Mouse (Mus musculus): Measurements from ENCODE around the gene Upk3bl. TPM values are rescaled to one million over a fixed set of nuclear protein-coding genes. Genes with fewer than 3 reads are reported as not detected.
"Not testable (repeated sequence)": the region's sequence is repeated elsewhere in the genome, so short reads cannot be mapped to it uniquely, and the experiment has no call there.

The Upk3bl gene
- polyA plus RNA-seq, 1 experiment from 2014 or later = not detected

DNA sequence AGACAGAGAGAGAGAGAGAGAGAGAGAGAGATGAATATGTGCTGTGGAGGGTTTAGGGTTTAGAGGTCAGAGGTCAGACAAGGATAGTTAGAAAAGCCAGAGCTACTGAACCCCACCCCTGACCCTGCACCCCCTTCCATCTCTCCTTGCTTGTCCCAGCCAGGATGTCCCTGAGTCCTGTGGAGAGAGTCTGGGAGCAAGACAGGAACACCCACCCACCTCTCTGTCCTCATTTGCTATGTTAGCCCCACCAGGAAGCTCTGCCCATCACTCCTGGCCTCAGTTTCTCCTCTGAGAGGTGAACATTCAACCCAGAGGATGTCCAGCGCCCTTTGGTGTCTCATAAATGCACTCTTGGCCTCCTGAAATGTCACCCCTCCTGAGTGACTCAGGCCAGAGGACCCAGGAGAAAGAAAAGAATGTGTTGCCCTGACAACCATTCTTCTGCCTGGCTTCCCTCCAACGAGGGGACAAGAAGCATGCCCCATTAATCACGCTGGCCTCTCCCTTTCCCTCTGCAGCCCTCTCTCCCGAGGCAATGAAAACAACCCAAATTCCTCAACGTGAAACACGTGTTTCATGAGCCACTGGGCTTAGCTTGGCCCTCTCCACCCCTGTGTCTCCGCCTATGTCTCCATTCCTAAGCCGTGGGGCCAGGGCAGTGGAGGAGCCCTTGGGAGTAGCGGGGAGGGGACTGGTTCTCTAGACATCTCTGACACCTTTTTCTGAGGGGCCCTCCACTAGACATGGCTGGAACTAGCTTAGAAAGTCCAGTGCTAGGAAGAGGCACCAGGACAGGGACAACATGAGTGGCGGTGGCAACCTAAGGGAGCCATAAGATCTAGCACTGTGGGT is 2.8 kb upstream of the Upk3bl start:
- Histone ChIP-seq H3K9me3 (ENCODE audit: low read length) (no peaks in the 10 kb centered on the region), H3K4me2 (ENCODE audit: low read depth, low read length) (no peak overlapping the region), H3K4me1 (ENCODE audit: insufficient read depth) (no peaks in the 10 kb centered on the region), H3K9ac (replicated peaks) (no peak overlapping the region), H3K27ac (ENCODE audit: low read depth) (no peak overlapping the region), H3K4me3 (ENCODE audit: low read depth, low read length) (no peak overlapping the region), H3K27me3 (ENCODE audit: insufficient read depth, low read length) (no peaks in the 10 kb centered on the region), H3K36me3 (replicated peaks; ENCODE audit: insufficient read depth, low read length) (no peaks in the 10 kb centered on the region)
- TF ChIP-seq EP300 (IDR thresholded peaks at IDR 0.05; ENCODE audit: low read depth) = no peak
- TF ChIP-seq CTCF (IDR thresholded peaks at IDR 0.05; ENCODE audit: low read depth) = no peak
- 31% methylated on average over 10 of the region's 10 CpGs for WGBS (ENCODE audit: insufficient replicate concordance)
- ATAC-seq (no peak), DNase-seq (no peak)

GRCm38 (mm10) chr5:136052861-136053655 is 1.2 kb upstream of the Upk3bl start:
- no peak for ATAC-seq

GRCm38 (mm10) chr5:136056062-136056461 is 1.8 kb downstream of the Upk3bl start:
- H3K4me3 ChIP-seq (ENCODE audit: low read depth, low read length) = no peak overlapping the region
- no peaks in the 10 kb centered on the region for H3K9me3 ChIP-seq (ENCODE audit: low read length)
- no peak overlapping the region for H3K4me2 ChIP-seq (ENCODE audit: low read depth, low read length)
- DNase-seq (no peak), ATAC-seq (no peak)
- no peaks in the 10 kb centered on the region for H3K36me3 ChIP-seq (replicated peaks; ENCODE audit: insufficient read depth, low read length)
- H3K9ac ChIP-seq (replicated peaks) = no peak overlapping the region
- 0 out of 2 replicates have a peak, but pooled peaks cover 3% of the 10 kb centered on the region for H3K27me3 ChIP-seq (ENCODE audit: insufficient read depth, low read length)
- TF ChIP-seq CTCF (IDR thresholded peaks at IDR 0.05; ENCODE audit: low read depth) (no peak), EP300 (IDR thresholded peaks at IDR 0.05; ENCODE audit: low read depth) (no peak)
- WGBS (ENCODE audit: insufficient replicate concordance) = 46% methylated on average over 4 of the region's 4 CpGs
- no peaks in the 10 kb centered on the region for H3K4me1 ChIP-seq (ENCODE audit: insufficient read depth)
- no peak overlapping the region for H3K27ac ChIP-seq (ENCODE audit: low read depth)

More at GRCm38 (mm10) chr5:136052861-136053655, 1.2 kb upstream of the Upk3bl start:
- no peaks in the 10 kb centered on the region for H3K9me3 ChIP-seq (ENCODE audit: low read length)
- TF ChIP-seq EP300 (IDR thresholded peaks at IDR 0.05; ENCODE audit: low read depth) (no peak), CTCF (IDR thresholded peaks at IDR 0.05; ENCODE audit: low read depth) (no peak)
- H3K9ac ChIP-seq (replicated peaks) = no peak overlapping the region
- H3K4me1 ChIP-seq (ENCODE audit: insufficient read depth) = no peaks in the 10 kb centered on the region
- no peak overlapping the region for H3K4me2 ChIP-seq (ENCODE audit: low read depth, low read length)
- no peaks in the 10 kb centered on the region for H3K36me3 ChIP-seq (replicated peaks; ENCODE audit: insufficient read depth, low read length)
- DNase-seq = no peak
- 64% methylated on average over 8 of the region's 8 CpGs for WGBS (ENCODE audit: insufficient replicate concordance)
- 0 out of 2 replicates have a peak, but pooled peaks cover 3% of the 10 kb centered on the region for H3K27me3 ChIP-seq (ENCODE audit: insufficient read depth, low read length)
- no peak overlapping the region for H3K4me3 ChIP-seq (ENCODE audit: low read depth, low read length)
- no peak overlapping the region for H3K27ac ChIP-seq (ENCODE audit: low read depth)

- H3K4me2 ChIP-seq (ENCODE audit: low read depth, low read length) = no peak overlapping the region
- no peak for ATAC-seq
- WGBS (ENCODE audit: insufficient replicate concordance) = 16% methylated on average over 8 of the region's 8 CpGs
These were observed 2.8 kb downstream of the Upk3bl start for GRCm38 (mm10) chr5:136057085-136057484.

DNA sequence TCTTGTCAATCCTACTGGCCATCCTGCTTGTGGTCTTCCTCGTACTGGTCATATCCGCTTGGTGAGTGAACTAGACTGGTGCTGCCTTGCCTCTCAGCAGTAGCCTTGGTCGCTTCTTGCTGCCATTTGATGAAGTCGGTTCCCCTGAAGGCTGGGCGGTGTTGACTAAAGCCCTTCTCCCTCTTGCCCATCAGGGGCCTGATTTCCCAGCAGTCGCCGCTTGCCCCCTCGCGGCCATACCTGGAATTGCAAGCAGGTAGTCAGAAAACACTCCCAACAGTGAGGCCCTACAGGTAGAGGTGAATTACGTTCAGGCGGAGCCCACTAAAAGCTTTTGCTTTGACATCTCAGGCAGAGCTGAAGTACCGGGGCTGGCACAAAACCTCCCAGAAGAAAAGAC is 7.3 kb downstream of the Upk3bl start:
- 12% methylated on average over 12 of the region's 12 CpGs for WGBS (ENCODE audit: insufficient replicate concordance)
- no peak for ATAC-seq

More at GRCm38 (mm10) chr5:136057085-136057484, 2.8 kb downstream of the Upk3bl start:
- no peak overlapping the region for H3K4me3 ChIP-seq (ENCODE audit: low read depth, low read length)
- TF ChIP-seq CTCF (IDR thresholded peaks at IDR 0.05; ENCODE audit: low read depth) (no peak), EP300 (IDR thresholded peaks at IDR 0.05; ENCODE audit: low read depth) (no peak)
- H3K36me3 ChIP-seq (replicated peaks; ENCODE audit: insufficient read depth, low read length) = no peaks in the 10 kb centered on the region
- no peaks in the 10 kb centered on the region for H3K9me3 ChIP-seq (ENCODE audit: low read length)
- no peak overlapping the region for H3K27ac ChIP-seq (ENCODE audit: low read depth)
- no peak overlapping the region for H3K9ac ChIP-seq (replicated peaks)
- no peaks in the 10 kb centered on the region for H3K4me1 ChIP-seq (ENCODE audit: insufficient read depth)
- DNase-seq = no peak
- H3K27me3 ChIP-seq (ENCODE audit: insufficient read depth, low read length) = 0 out of 2 replicates have a peak, but pooled peaks cover 3% of the 10 kb centered on the region

DNA sequence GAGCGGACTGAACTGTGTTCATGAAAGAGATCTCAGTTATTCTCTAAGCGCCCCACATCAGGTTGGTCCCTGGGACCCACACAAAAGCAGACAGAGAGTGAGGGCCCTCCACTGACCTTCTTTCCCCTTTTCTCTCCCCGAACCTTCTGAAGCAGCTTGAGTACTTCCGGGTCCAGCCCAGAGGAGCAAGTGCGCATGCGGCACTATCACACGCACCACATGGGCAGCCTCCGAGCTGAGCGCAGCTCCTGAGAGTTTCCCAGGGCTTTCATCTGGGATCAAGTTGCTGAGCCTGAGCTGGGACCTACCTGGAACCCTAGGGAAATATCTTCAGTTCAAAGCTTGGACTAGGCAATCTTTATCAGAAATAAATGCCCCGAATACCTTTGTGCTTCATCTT is 9.6 kb downstream of the Upk3bl start:
- Histone ChIP-seq H3K27ac (ENCODE audit: low read depth) (no peak overlapping the region), H3K4me3 (ENCODE audit: low read depth, low read length) (no peak overlapping the region), H3K4me1 (ENCODE audit: insufficient read depth) (no peaks in the 10 kb centered on the region), H3K27me3 (ENCODE audit: insufficient read depth, low read length) (no peaks in the 10 kb centered on the region), H3K36me3 (replicated peaks; ENCODE audit: insufficient read depth, low read length) (no peaks in the 10 kb centered on the region), H3K9ac (replicated peaks) (no peak overlapping the region), H3K9me3 (ENCODE audit: low read length) (no peaks in the 10 kb centered on the region), H3K4me2 (ENCODE audit: low read depth, low read length) (no peak overlapping the region)
- DNase-seq (no peak), ATAC-seq (no peak)
- WGBS (ENCODE audit: insufficient replicate concordance) = 84% methylated on average over 10 of the region's 10 CpGs
- TF ChIP-seq EP300 (IDR thresholded peaks at IDR 0.05; ENCODE audit: low read depth) (no peak), CTCF (IDR thresholded peaks at IDR 0.05; ENCODE audit: low read depth) (no peak)

More for the DNA sequence above, 7.3 kb downstream of the Upk3bl start:
- Histone ChIP-seq H3K4me3 (ENCODE audit: low read depth, low read length) (no peak overlapping the region), H3K9me3 (ENCODE audit: low read length) (no peaks in the 10 kb centered on the region), H3K9ac (replicated peaks) (no peak overlapping the region), H3K36me3 (replicated peaks; ENCODE audit: insufficient read depth, low read length) (no peaks in the 10 kb centered on the region), H3K27ac (ENCODE audit: low read depth) (no peak overlapping the region), H3K4me2 (ENCODE audit: low read depth, low read length) (no peak overlapping the region), H3K4me1 (ENCODE audit: insufficient read depth) (no peaks in the 10 kb centered on the region), H3K27me3 (ENCODE audit: insufficient read depth, low read length) (0 out of 2 replicates have a peak, but pooled peaks cover 3% of the 10 kb centered on the region)
- DNase-seq = peak; percentile 81
- TF ChIP-seq CTCF (IDR thresholded peaks at IDR 0.05; ENCODE audit: low read depth) (peak; percentile 98), EP300 (IDR thresholded peaks at IDR 0.05; ENCODE audit: low read depth) (no peak)

DNA sequence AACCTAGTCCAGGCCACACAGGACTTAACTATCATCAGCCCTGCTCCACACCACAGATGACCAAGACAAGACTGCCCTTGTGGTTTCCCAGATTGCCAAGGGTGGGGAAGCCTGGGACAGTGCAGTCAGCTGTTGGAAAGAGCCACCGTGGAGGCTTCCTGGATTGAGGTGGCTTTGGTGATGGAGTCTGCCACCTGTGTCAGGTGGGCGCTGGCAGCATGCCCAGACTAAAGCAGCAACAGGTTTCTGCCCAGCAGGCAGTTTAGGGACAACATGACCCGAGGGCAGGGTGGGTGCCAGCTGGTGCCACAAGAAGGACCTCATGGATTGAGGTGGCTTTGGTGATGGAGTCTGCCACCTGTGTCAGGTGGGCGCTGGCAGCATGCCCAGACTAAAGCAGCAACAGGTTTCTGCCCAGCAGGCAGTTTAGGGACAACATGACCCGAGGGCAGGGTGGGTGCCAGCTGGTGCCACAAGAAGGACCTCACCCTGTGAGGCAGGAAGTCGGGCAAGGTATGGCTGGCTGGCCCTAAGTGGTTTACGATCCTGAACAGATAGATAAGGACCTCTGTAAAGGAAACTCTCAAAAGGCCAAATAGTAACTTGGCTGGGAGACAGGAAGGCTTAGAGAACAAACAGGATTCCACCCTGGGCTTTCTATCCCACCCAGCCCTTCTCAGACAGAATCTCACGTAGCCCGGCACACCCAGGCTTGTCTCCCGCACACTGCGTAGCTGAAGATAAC is 12.3 kb downstream of the Upk3bl start:
- not testable (repeated sequence) for H3K4me1 ChIP-seq (ENCODE audit: insufficient read depth); H3K27ac ChIP-seq (ENCODE audit: low read depth); H3K36me3 ChIP-seq (replicated peaks; ENCODE audit: insufficient read depth, low read length); H3K4me2 ChIP-seq (ENCODE audit: low read depth, low read length); H3K9me3 ChIP-seq (ENCODE audit: low read length); DNase-seq; H3K4me3 ChIP-seq (ENCODE audit: low read depth, low read length); H3K27me3 ChIP-seq (ENCODE audit: insufficient read depth, low read length); ATAC-seq; H3K9ac ChIP-seq (replicated peaks)
- 53% methylated on average over 10 of the region's 11 CpGs for WGBS (ENCODE audit: insufficient replicate concordance)

All from liver, postnatal 0 days (tissue).